Mouse (Mus musculus) activated CD4-positive, CD25-positive, alpha-beta regulatory T cell, adult 4 months (primary cell): Measurements from ENCODE around the gene Shisa8. TPM values are rescaled to one million over a fixed set of nuclear protein-coding genes. Genes with fewer than 3 reads are reported as not detected.
A peak's percentile ranks its signal among the peaks of the same experiment; 100 is the strongest.
"Not testable (repeated sequence)": the region's sequence is repeated elsewhere in the genome, so short reads cannot be mapped to it uniquely, and the experiment has no call there.

ENCODE experiments used
- ATAC-seq: one replicate; pipeline ENCODE4 v1.8.0; 2017
- polyA plus RNA-seq, 2 experiments: library from polyadenylated mRNA; unstranded; fragments of 100-300 nt; shearing (Covaris generic); gene quantifications; one replicate each; pipeline ENCODE4 v1.2.1; 2017

Shisa8 gene
- not detected for polyA plus RNA-seq

- no peak for ATAC-seq
These were observed at the start of gene Shisa8 for GRCm38 (mm10) chr15:82212752-82213063. Shisa8 (minus strand) TSS chr15:82212815.

GRCm38 (mm10) chr15:82259510-82259909 is 46.9 kb upstream of the Shisa8 start:
- ATAC-seq = no peak

- no peak for ATAC-seq
These were observed 43.3 kb upstream of the Shisa8 start for GRCm38 (mm10) chr15:82255944-82256383.

GRCm38 (mm10) chr15:82255248-82255647 is 42.6 kb upstream of the Shisa8 start:
- no peak for ATAC-seq

- ATAC-seq = no peak
These were observed 39.5 kb upstream of the Shisa8 start, which contains the start of gene 1500009C09Rik for GRCm38 (mm10) chr15:82252097-82252496. 1500009C09Rik (plus strand) TSS chr15:82252397.

GRCm38 (mm10) chr15:82251579-82251978 is 39.0 kb upstream of the Shisa8 start:
- ATAC-seq = no peak

DNA sequence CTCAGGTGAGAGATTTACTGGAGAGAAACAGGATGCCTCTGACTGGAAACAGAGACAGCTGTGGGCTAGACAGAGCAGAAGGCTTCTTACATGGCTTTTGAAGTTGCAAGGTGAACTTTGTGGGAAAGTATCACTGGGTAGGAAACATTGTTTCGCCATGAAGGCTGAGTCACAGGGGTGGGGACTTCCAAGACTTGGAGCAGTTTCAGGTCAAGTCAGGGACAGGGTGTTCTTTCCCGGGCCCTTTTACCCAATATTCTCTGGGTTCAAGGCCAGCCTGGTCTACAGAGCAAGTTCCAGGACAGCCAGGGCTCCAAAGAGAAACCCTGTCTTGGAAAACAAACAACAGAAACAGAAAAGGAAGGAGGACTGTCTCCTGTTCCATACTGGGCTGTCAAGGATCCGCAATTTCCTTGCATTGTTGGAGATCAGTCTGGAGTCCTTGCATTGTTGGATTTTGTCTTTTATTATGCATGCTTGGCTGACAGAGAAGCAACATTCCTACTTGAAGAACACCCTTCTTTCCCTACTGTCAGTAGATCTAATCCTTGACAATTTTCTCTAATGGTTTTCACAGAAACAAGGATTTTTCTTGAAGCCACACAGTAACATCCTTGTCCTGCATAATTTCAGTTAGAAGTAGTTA is 34.6 kb upstream of the Shisa8 start:
- ATAC-seq = no peak

- not testable (repeated sequence) for ATAC-seq
These were observed 32.2 kb upstream of the Shisa8 start for GRCm38 (mm10) chr15:82244805-82245161.

DNA sequence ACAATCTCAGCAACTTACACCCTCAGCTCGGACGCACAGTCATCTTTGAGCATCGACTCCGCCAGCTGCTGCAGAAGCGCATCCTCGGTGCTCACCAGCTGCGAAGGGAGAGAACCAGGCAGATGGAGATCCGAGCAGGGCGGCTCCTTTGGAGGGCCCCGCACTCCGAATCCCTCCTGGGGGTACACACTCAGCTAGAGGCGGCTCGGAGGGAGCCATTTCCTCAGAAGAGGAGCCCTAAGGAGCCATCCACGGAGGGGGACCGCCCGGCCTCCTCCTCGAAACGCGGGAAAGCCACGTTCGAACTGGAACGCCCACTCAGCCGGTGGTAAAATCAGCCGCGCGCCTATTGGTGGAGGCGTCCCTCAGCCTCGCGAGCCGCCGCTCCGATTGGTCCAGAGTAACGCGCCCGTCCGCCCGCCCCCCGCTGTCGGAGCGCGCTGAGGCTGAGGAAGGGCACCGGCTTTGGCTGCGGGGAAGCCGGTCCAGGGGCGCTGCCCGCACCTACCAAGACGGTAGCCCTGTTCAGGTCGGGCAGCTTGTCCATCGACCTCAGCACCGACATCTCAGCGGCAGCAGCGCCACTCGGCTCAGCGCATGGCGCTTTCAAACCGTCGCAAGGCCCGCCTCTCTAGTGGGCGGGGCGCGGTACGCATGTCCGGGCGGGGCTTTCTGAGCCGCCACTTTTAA is 31.6 kb upstream of the Shisa8 start, which contains the start of gene Cenpm:
Cenpm (minus strand) TSS at position 634 of the 690 bp plus-strand sequence.
- ATAC-seq = peak; percentile 97

GRCm38 (mm10) chr15:82243742-82244114 is 31.1 kb upstream of the Shisa8 start:
- no peak for ATAC-seq

DNA sequence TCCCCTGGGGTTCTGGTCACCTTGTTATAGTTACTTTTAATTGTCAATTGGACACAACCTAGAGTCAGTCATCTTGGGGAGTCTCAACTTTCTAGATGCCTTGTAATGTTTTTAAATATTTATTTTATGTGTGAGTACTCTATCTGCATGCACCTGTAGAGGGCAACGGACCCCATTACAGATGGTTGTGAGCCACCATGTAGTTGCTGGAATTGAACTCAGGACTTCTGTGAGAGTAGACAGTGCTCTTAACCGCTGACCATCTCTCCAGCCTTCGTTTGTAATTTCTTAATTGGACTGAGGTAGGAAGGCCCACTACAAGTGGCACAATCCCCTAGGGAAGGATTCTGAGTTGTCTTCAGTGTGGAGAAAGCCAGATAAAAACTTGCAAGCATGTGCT is 30.7 kb upstream of the Shisa8 start:
- ATAC-seq = no peak

GRCm38 (mm10) chr15:82236565-82236964 is 23.9 kb upstream of the Shisa8 start:
- peak; percentile 63 for ATAC-seq

- no peak for ATAC-seq
These were observed 23.0 kb upstream of the Shisa8 start for GRCm38 (mm10) chr15:82235661-82236060.

DNA sequence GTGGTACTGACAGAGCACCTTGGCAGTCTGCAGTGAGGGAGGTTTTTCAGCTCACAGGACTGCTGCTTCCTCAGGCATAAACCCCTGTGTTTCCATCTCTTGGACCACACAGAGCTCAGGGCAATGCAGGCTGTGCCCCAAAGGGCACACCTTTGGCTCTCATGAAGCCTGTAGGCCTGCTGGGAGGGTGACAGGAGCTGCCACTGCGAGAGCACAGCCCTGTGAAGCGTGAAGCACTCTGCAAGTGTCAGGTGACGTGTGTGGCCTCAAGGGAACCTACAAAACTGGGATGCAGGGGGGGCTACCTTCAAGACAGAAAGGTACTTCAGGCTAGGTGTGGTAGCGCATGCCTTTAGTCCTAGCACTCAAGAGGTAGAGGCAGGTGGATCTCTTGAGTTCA is 20.0 kb upstream of the Shisa8 start:
- no peak for ATAC-seq

GRCm38 (mm10) chr15:82231591-82232378 is 19.2 kb upstream of the Shisa8 start:
- no peak for ATAC-seq

DNA sequence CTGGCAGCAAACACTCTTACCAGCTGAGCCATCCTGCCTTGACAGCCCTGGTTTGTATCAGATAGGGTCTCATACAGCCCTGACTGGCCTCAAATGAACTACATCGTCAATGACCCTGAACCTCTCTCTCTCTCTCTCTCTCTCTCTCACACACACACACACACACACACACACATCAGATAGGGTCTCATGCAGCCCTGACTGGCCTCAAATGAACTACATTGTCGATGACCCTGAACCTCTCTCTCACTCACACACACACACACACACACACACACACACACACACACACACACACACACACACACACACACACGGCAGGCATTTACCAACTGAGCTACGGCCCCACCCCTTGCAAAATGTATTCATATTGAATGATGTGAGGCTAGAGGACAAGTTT is 18.5 kb upstream of the Shisa8 start:
- ATAC-seq = no peak

DNA sequence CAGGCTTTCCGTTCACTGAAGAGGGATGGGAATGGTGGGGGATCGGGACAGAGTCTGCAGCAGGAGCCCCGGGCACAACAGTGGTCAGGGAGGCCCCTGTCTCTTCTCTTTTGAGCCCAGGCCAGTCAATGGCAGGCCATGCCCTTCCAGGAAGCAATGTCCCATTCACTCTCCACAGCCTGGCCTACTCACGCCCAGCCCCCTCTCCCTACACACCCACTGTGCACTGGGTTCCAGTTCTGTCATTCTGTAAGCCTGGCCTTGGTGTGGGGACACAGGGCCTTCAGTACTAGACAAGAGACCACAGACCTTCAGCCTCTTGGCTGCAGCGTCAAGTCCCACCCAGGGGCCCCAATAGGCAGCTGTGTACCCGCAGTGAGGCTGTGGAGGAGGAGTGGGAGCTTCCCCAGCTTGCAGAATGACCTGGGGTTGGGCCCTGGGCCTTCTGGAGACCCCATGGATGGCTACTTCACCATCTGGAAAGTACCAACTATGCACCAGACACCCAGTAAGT is 17.5 kb upstream of the Shisa8 start:
- ATAC-seq = no peak

GRCm38 (mm10) chr15:82229542-82230045 is 17.0 kb upstream of the Shisa8 start:
- ATAC-seq = no peak

- no peak for ATAC-seq
These were observed 13.2 kb upstream of the Shisa8 start for GRCm38 (mm10) chr15:82225769-82226168.

DNA sequence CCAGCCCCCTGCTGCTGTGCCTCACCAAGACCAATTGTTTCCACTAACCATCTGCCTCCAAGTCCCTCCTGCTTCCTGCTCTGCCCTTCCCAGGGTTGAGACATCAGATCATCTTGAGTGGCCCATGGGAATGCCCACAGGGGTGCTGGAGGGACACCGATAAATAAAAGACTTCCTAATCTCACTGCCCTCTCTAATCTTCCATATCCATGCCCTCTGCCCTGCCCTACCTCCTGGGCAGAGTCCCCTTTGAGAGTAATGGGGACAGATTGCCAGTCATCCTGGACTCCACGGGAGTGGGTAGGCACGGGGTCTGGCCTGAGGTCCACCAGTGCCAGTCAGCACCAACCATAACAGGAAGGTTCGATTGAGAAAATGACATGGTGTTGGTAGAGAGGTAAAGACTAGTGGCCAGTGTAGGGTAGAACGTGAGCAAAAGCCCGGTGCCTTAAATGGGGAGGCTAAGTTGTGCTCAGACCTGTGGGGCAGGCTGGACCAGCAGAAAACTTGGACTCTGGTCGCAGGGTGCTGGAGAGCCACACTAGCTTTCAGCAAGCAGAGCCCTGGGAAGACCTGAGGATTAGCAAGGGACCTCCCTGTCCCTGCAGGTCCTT is 12.1 kb upstream of the Shisa8 start:
- no peak for ATAC-seq

- ATAC-seq = no peak
These were observed 11.3 kb upstream of the Shisa8 start, which contains the start of gene Tnfrsf13c for GRCm38 (mm10) chr15:82223657-82224601. Tnfrsf13c (minus strand) TSS chr15:82224369.
